Mouse (Mus musculus) cortical plate, adult 2 months (tissue): ENCODE results near the gene Fam214b. TPM values are rescaled to one million over a fixed set of nuclear protein-coding genes. Genes with fewer than 3 reads are reported as not detected.

Experiments used
- H3K27ac ChIP-seq: fragments of 200-500 bp; 2 replicates; pipeline ENCODE4 v1.5.1; 2012; ENCODE audit warnings: low read length, control low read depth, inconsistent platforms; ENCODE audit not compliant: insufficient read depth
- H3K4me1 ChIP-seq: fragments of 200-500 bp; 2 replicates; pipeline ENCODE4 v1.6.1; 2011; ENCODE audit warnings: low read length; ENCODE audit not compliant: control insufficient read depth, insufficient read depth
- H3K4me3 ChIP-seq: fragments of 200-500 bp; 2 replicates; pipeline ENCODE4 v1.5.1; 2011; ENCODE audit warnings: mild to moderate bottlenecking, low read length, control low read depth; ENCODE audit not compliant: insufficient read depth
- CTCF ChIP-seq: fragments of 200-500 bp; IDR thresholded peaks from 2 replicates; pipeline ENCODE4 v1.5.1; 2011; ENCODE audit warnings: mild to moderate bottlenecking, control low read depth, low read length; ENCODE audit not compliant: insufficient read depth; ENCODE audit errors: extremely low read depth
- POLR2A ChIP-seq: fragments of 200-500 bp; IDR thresholded peaks from 2 replicates; pipeline ENCODE4 v1.6.1; 2011; ENCODE audit warnings: mild to moderate bottlenecking, low read length, control low read depth; ENCODE audit not compliant: insufficient read depth; ENCODE audit errors: extremely low read depth
- polyA plus RNA-seq: library from polyadenylated mRNA; depleted of rRNA; stranded (reverse); fragments of >200 nt; gene quantifications from 2 replicates; pipeline ENCODE4 v1.2.3, GENCODE M21; 2012

Fam214b gene
- polyA plus RNA-seq, 1 experiment = 28.5 TPM

- Histone ChIP-seq H3K27ac (peak within 1 kb of the TSS; percentile 62), H3K4me3 (peak within 1 kb of the TSS; percentile 69), H3K4me1 (peaks cover 3% of the 10 kb centered on the region)
- TF ChIP-seq CTCF = no peak
- peak; percentile 64 for TF ChIP-seq POLR2A
Observed at GRCm38 (mm10) chr4:43031237-43031995, 14.6 kb downstream of the Fam214b start, which contains the start of gene Stoml2. TSS of gene Stoml2 (minus strand) at chr4:43031710.

GRCm38 (mm10) chr4:43030780-43031230, 15.2 kb downstream of the Fam214b start:
- H3K4me1 ChIP-seq = peaks cover 3% of the 10 kb centered on the region
- peak overlapping the region; percentile 69 for H3K4me3 ChIP-seq
- H3K27ac ChIP-seq = peak overlapping the region; percentile 62
- no peak for TF ChIP-seq POLR2A
- TF ChIP-seq CTCF = no peak

- TF ChIP-seq CTCF (no peak), POLR2A (no peak)
- Histone ChIP-seq H3K27ac (no peak overlapping the region), H3K4me1 (peaks cover 3% of the 10 kb centered on the region), H3K4me3 (peak overlapping the region; percentile 69)
Observed at GRCm38 (mm10) chr4:43030352-43030751, 15.7 kb downstream of the Fam214b start.

- no peak for TF ChIP-seq CTCF
- no peak for TF ChIP-seq POLR2A
- Histone ChIP-seq H3K27ac (no peak overlapping the region), H3K4me3 (no peak overlapping the region), H3K4me1 (peaks cover 5% of the 10 kb centered on the region)
Observed at GRCm38 (mm10) chr4:43029749-43030148, 16.3 kb downstream of the Fam214b start.

GRCm38 (mm10) chr4:43029121-43029520, 16.9 kb downstream of the Fam214b start:
- TF ChIP-seq CTCF (no peak), POLR2A (no peak)
- Histone ChIP-seq H3K4me1 (peaks cover 7% of the 10 kb centered on the region), H3K4me3 (no peak overlapping the region)

GRCm38 (mm10) chr4:43025084-43025960, 20.7 kb downstream of the Fam214b start, which contains the start of gene Pigo:
TSS of gene Pigo (minus strand) at chr4:43025819.
- peak; percentile 77 for TF ChIP-seq CTCF
- no peak; the same call in 1 of the 2 replicates for TF ChIP-seq POLR2A

More at GRCm38 (mm10) chr4:43029121-43029520, 16.9 kb downstream of the Fam214b start:
- no peak overlapping the region for H3K27ac ChIP-seq

DNA sequence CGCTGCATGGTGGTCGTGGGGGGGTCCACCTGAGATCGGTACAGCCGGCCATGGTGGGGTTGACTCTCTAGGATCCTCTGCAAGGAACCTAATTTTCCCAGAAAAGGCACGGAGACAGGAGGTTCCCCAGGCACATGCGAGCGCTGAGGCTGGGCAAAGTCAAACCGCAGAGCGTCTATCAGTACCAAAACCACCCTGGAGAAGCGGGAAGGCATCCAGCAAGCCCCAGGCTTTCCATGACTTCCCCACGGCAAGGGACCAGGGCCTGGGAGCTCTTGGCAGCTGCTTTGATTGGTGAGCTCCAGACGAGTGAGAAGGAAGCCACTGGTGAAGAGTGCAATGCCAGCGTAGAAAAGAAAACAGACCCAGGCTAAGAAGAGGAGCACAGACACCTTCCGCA, 21.3 kb downstream of the Fam214b start:
- no peak for TF ChIP-seq POLR2A
- TF ChIP-seq CTCF = no peak
- Histone ChIP-seq H3K4me3 (peak overlapping the region; percentile 66), H3K4me1 (peaks cover 6% of the 10 kb centered on the region; the same call in 1 of the 2 replicates), H3K27ac (no peak overlapping the region)

More at GRCm38 (mm10) chr4:43025084-43025960, 20.7 kb downstream of the Fam214b start, which contains the start of gene Pigo:
- peaks cover 7% of the 10 kb centered on the region for H3K4me1 ChIP-seq
- peak within 1 kb of the TSS; percentile 88 for H3K27ac ChIP-seq
- peak within 1 kb of the TSS; percentile 66 for H3K4me3 ChIP-seq

DNA sequence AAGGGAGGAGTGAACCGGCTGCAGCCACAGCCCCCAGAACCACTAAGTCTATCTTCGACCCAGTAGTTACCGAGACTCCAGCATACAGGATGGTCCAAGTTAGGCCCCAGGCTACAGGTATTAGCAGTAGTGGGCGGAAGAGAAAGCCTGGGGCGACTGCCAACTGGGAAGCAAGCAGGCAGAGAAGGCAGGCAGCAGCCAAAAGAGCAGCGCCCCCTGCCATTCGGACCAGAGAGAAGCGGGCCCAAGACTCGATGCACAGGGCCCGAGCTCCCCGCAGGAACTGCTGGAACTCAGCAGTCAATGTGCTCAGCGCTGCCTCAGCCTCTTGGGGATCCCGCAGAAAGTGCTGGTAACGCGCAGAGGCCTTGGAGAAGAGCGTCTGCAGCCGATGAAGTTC, 24.7 kb downstream of the Fam214b start:
- TF ChIP-seq CTCF (no peak), POLR2A (no peak)
- Histone ChIP-seq H3K27ac (no peak overlapping the region), H3K4me3 (no peak overlapping the region), H3K4me1 (peaks cover 6% of the 10 kb centered on the region; the same call in 1 of the 2 replicates)

DNA sequence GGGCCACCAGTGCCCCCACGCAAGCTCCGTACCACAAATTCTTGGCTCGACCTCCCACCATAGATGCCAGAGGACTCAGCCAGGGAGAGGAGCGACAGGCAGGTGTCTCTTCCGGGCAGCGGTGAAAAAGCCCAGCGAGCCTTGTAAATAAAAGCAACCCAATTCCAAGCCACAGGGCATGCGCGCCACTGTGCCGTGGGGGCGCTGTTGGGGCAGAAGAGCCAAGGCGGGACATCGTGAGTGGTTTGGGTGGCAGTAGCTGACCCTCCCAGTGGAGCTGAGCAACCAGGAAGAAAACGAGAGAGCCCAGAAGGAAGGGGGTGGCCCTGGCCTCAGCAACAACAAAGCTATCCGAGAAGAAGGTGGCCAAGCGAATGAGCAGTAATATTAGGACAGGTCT, 25.1 kb downstream of the Fam214b start:
- TF ChIP-seq CTCF = no peak
- H3K4me3 ChIP-seq = no peak overlapping the region
- no peak overlapping the region for H3K27ac ChIP-seq
- H3K4me1 ChIP-seq = peaks cover 6% of the 10 kb centered on the region; the same call in 1 of the 2 replicates
